Mouse (Mus musculus) forebrain, postnatal 0 days (tissue): Measurements from ENCODE around the gene Olfr55. TPM values are rescaled to one million over a fixed set of nuclear protein-coding genes. Genes with fewer than 3 reads are reported as not detected.
"Not testable (repeated sequence)": the region's sequence is repeated elsewhere in the genome, so short reads cannot be mapped to it uniquely, and the experiment has no call there.

Source experiments
- ATAC-seq: fragments of 200-750 bp; cut with Nextera tagmentation; 2 replicates; pipeline ENCODE4 v1.8.0; 2017; ENCODE audit warnings: mild to moderate bottlenecking, moderate library complexity
- DNase-seq: peaks from one replicate; pipeline ENCODE4 v3.0.0-alpha.2; 2015
- H3K27ac ChIP-seq: fragments of 300-500 bp; sonication (generic); 2 replicates; pipeline ENCODE4 v1.5.1; 2014; ENCODE audit warnings: low read depth, mild to moderate bottlenecking, antibody characterized with exemption, low read length, moderate library complexity, mixed read lengths
- H3K27me3 ChIP-seq: fragments of 300-500 bp; sonication (generic); 2 replicates; pipeline ENCODE4 v1.6.1; 2014; ENCODE audit warnings: mild to moderate bottlenecking, low read length, mixed read lengths; ENCODE audit not compliant: insufficient read depth
- H3K36me3 ChIP-seq: fragments of 300-500 bp; sonication (generic); 2 replicates; pipeline ENCODE4 v1.6.1; 2014; ENCODE audit warnings: mild to moderate bottlenecking, moderate library complexity; ENCODE audit not compliant: insufficient read depth
- H3K4me1 ChIP-seq: fragments of 300-500 bp; sonication (generic); 2 replicates; pipeline ENCODE4 v1.6.1; 2014; ENCODE audit warnings: antibody characterized with exemption; ENCODE audit not compliant: insufficient read depth
- H3K4me2 ChIP-seq: fragments of 300-500 bp; sonication (generic); 2 replicates; pipeline ENCODE4 v1.6.1; 2014; ENCODE audit warnings: low read depth, mild to moderate bottlenecking, moderate library complexity
- H3K4me3 ChIP-seq: fragments of 300-500 bp; sonication (generic); 2 replicates; pipeline ENCODE4 v1.5.1; 2014; ENCODE audit warnings: low read depth, low read length, mixed read lengths
- H3K9ac ChIP-seq: fragments of 300-500 bp; sonication (generic); 2 replicates; pipeline ENCODE4 v1.6.1; 2014; ENCODE audit warnings: mild to moderate bottlenecking
- H3K9me3 ChIP-seq: fragments of 300-500 bp; sonication (generic); 2 replicates; pipeline ENCODE4 v1.6.1; 2016; ENCODE audit warnings: low read length
- CTCF ChIP-seq: sonication (generic); IDR thresholded peaks from 2 replicates; pipeline ENCODE4 v1.5.1; 2016; ENCODE audit warnings: antibody characterized with exemption, control low read depth, low read depth
- WGBS: fragments of 180-500 bp; shearing (Covaris S2); extraction: QIAGEN DNeasy Blood & Tissue Kit; methylation state at CpG from one replicate; pipeline ENCODE4 v1.1.7; 2014; 5-methylcytosine and 5-hydroxymethylcytosine counted together
- polyA plus RNA-seq: library from polyadenylated mRNA; unstranded; fragments of >200 nt; fragmentation: Nextera tagmentation; extraction: Ambion mirVana; gene quantifications from 2 replicates; pipeline ENCODE4 v1.2.1, GENCODE M21; 2015
- total RNA-seq: library from RNA; depleted of rRNA; stranded (reverse); fragments of >200 nt; gene quantifications from 2 replicates; pipeline ENCODE4 v1.2.3, GENCODE M21; 2014; rRNA removed

Gene Olfr55
- not detected in 2 replicates for total RNA-seq
- not detected in 2 replicates for polyA plus RNA-seq

DNA sequence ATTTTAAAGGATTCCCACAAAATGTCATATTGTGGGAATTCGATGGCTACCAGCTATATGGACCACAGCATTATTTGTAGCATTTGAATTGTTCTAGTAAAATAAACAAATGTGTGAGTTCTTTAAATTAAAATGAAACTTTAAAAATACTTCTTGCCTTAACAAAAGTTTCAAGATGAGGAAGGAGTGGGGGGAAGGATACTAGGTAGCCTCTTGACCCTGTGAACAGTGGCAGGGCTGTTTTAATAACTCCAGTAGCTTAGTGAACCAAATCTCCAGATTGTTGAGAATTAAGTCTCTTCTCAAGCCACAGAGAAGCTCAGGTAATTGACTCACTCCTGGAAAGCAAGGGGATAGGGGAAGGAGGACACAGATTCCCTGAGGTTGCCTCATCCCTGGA is at the start of gene Olfr55:
Gene Olfr55, plus strand, starts transcription at position 301 of the 400 bp plus-strand sequence.
- not testable (repeated sequence) for DNase-seq, H3K36me3 ChIP-seq, H3K9me3 ChIP-seq, H3K4me3 ChIP-seq, ATAC-seq, H3K9ac ChIP-seq, H3K27ac ChIP-seq, H3K4me1 ChIP-seq, H3K4me2 ChIP-seq, H3K27me3 ChIP-seq
- 76% methylated on average over 1 of the region's 1 CpGs for WGBS

GRCm38 (mm10) chr17:33124546-33124945 is 43.7 kb upstream of the Olfr55 start:
- no peak overlapping the region for H3K4me3 ChIP-seq
- no peak overlapping the region for H3K4me2 ChIP-seq
- no peaks in the 10 kb centered on the region for H3K27me3 ChIP-seq
- H3K9me3 ChIP-seq: no peaks in the 10 kb centered on the region
- H3K27ac ChIP-seq: no peak overlapping the region
- H3K36me3 ChIP-seq: no peaks in the 10 kb centered on the region
- no peak for TF ChIP-seq CTCF
- H3K4me1 ChIP-seq: no peaks in the 10 kb centered on the region
- H3K9ac ChIP-seq: no peak overlapping the region
- ATAC-seq (no peak), DNase-seq (no peak)

DNA sequence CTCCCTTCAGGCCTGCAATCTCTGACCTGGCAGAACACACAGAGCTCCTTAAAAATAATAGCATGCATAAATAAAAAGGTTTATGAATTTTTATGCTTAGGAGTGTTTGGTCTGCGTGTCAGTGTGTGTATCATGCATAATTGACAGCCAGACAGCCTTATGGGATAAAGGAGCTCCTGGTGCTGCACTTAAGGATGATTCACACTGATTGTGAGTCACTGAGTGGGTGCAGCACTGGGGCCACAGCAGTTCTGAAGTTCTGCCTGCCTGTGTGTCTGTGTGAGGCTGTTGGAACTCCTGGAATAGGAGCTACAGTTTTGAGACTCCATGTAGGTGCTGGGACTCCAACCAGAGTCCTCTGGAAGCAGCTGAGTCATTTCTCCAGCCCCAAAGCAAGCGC is 42.0 kb upstream of the Olfr55 start:
- Histone ChIP-seq H3K4me2 (no peak overlapping the region), H3K4me1 (no peaks in the 10 kb centered on the region), H3K9ac (no peak overlapping the region), H3K27me3 (no peaks in the 10 kb centered on the region), H3K4me3 (no peak overlapping the region), H3K27ac (no peak overlapping the region), H3K36me3 (no peaks in the 10 kb centered on the region), H3K9me3 (no peaks in the 10 kb centered on the region)
- WGBS: 71% methylated on average over 2 of the region's 2 CpGs
- TF ChIP-seq CTCF: no peak
- DNase-seq: no peak
- no peak for ATAC-seq

- H3K36me3 ChIP-seq: no peaks in the 10 kb centered on the region
- H3K27ac ChIP-seq: no peak within 1 kb of the TSS
- WGBS: 83% methylated on average over 18 of the region's 18 CpGs
- DNase-seq: no peak
- TF ChIP-seq CTCF: no peak
- H3K4me3 ChIP-seq: no peak within 1 kb of the TSS
- H3K4me1 ChIP-seq: no peaks in the 10 kb centered on the region
- H3K4me2 ChIP-seq: no peak within 1 kb of the TSS
- no peak for ATAC-seq
- no peak within 1 kb of the TSS for H3K9ac ChIP-seq
- H3K27me3 ChIP-seq: no peaks in the 10 kb centered on the region
- peaks cover 4% of the 10 kb centered on the region; the same call in 1 of the 2 replicates for H3K9me3 ChIP-seq
Measured at GRCm38 (mm10) chr17:33139261-33139820, 28.9 kb upstream of the Olfr55 start, which contains the start of gene Morc2b. TSS of gene Morc2b (minus strand) at chr17:33139683.

- H3K9me3 ChIP-seq, ATAC-seq, H3K27me3 ChIP-seq, H3K36me3 ChIP-seq, H3K4me2 ChIP-seq, DNase-seq, H3K27ac ChIP-seq, H3K4me3 ChIP-seq, H3K9ac ChIP-seq, H3K4me1 ChIP-seq: not testable (repeated sequence)
- no CpG with 5 or more reads among the region's 2 CpGs for WGBS
Measured at GRCm38 (mm10) chr17:33191002-33191401, 22.8 kb downstream of the Olfr55 start, which contains the start of gene Olfr239. TSS of gene Olfr239 (plus strand) at chr17:33191302.

DNA sequence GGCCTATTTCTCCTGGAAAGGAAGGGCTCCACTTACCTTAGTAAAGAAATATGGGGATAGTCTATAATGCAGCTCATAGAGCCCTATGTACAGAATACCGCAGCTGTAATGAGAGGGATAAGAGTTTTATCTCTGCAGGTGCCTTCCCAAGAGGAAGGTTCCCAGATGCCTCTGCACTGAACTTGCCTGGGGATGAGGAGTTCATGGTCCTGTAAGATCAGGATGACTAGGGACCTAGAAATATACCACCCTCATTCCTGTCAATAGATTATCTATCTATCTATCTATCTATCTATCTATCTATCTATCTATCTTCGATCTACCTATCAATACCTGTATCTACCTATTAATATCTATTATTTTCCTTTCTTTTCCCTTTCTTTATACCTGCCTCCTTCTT is 53.3 kb downstream of the Olfr55 start, which contains the start of gene Olfr1564:
Gene Olfr1564, minus strand, starts transcription at position 101 of the 400 bp plus-strand sequence.
- ATAC-seq: no peak
- Histone ChIP-seq H3K4me1 (no peaks in the 10 kb centered on the region), H3K9ac (no peak within 1 kb of the TSS), H3K36me3 (no peaks in the 10 kb centered on the region), H3K4me3 (no peak within 1 kb of the TSS), H3K4me2 (no peak within 1 kb of the TSS), H3K27ac (no peak within 1 kb of the TSS), H3K9me3 (peaks cover 7% of the 10 kb centered on the region; the same call in 1 of the 2 replicates), H3K27me3 (no peaks in the 10 kb centered on the region)
- no peak for TF ChIP-seq CTCF
- no peak for DNase-seq
- 81% methylated on average over 2 of the region's 2 CpGs for WGBS

Other genes starting within 250 kb of the Olfr55 start
- 6.9 and 7.1 TPM in 2 replicates for gene Cyp4f13, start 221.0 kb upstream of the Olfr55 start, total RNA-seq
- gene Cyp4f13, start 221.0 kb upstream of the Olfr55 start, polyA plus RNA-seq: 6.9 and 7.8 TPM in 2 replicates
- 6.9 and 10.1 TPM in 2 replicates for gene Zfp472, start 202.6 kb upstream of the Olfr55 start, total RNA-seq
- 6.8 and 7.5 TPM in 2 replicates for gene Zfp472, start 202.6 kb upstream of the Olfr55 start, polyA plus RNA-seq
- gene Zfp952, start 175.3 kb upstream of the Olfr55 start, total RNA-seq: 19.3 and 19.7 TPM in 2 replicates
- 9.0 and 12.3 TPM in 2 replicates for gene Zfp952, start 175.3 kb upstream of the Olfr55 start, polyA plus RNA-seq
- gene Zfp763, start 135.0 kb upstream of the Olfr55 start, total RNA-seq: 24.3 and 28.5 TPM in 2 replicates
- 15.4 and 19.9 TPM in 2 replicates for gene Zfp763, start 135.0 kb upstream of the Olfr55 start, polyA plus RNA-seq
- not detected in 2 replicates for gene 4921501E09Rik, start 100.4 kb upstream of the Olfr55 start, total RNA-seq
- gene 4921501E09Rik, start 100.4 kb upstream of the Olfr55 start, polyA plus RNA-seq: not detected in 2 replicates
- gene Zfp563, start 79.1 kb upstream of the Olfr55 start, total RNA-seq: 28.5 and 30.6 TPM in 2 replicates
- gene Zfp563, start 79.1 kb upstream of the Olfr55 start, polyA plus RNA-seq: 9.5 and 11.0 TPM in 2 replicates
- 0.15 and 0.90 TPM in 2 replicates for gene Morc2b, start 28.8 kb upstream of the Olfr55 start, total RNA-seq
- 0.07 and 0.20 TPM in 2 replicates for gene Morc2b, start 28.8 kb upstream of the Olfr55 start, polyA plus RNA-seq
- not detected in 2 replicates for gene Olfr239, start 22.9 kb downstream of the Olfr55 start, total RNA-seq
- gene Olfr239, start 22.9 kb downstream of the Olfr55 start, polyA plus RNA-seq: not detected in 2 replicates
- 0.23 TPM in 1 of 2 replicates, not detected in the other for gene Olfr1564, start 53.2 kb downstream of the Olfr55 start, total RNA-seq
- gene Olfr1564, start 53.2 kb downstream of the Olfr55 start, polyA plus RNA-seq: not detected in 2 replicates
- 29.3 and 29.6 TPM in 2 replicates for gene Zfp955a, start 86.7 kb downstream of the Olfr55 start, total RNA-seq
- 18.5 and 19.7 TPM in 2 replicates for gene Zfp955a, start 86.7 kb downstream of the Olfr55 start, polyA plus RNA-seq
- not detected in 2 replicates for gene Olfr63, start 96.2 kb downstream of the Olfr55 start, total RNA-seq
- gene Olfr63, start 96.2 kb downstream of the Olfr55 start, polyA plus RNA-seq: 0.01 and 0.02 TPM in 2 replicates
- gene Zfp955b, start 121.1 kb downstream of the Olfr55 start, total RNA-seq: 25.3 and 33.4 TPM in 2 replicates
- 12.7 and 14.0 TPM in 2 replicates for gene Zfp955b, start 121.1 kb downstream of the Olfr55 start, polyA plus RNA-seq
- gene Zfp81, start 190.4 kb downstream of the Olfr55 start, total RNA-seq: 38.2 and 40.5 TPM in 2 replicates
- 21.5 and 31.5 TPM in 2 replicates for gene Zfp81, start 190.4 kb downstream of the Olfr55 start, polyA plus RNA-seq
- 12.3 and 15.5 TPM in 2 replicates for gene Zfp101, start 226.2 kb downstream of the Olfr55 start, total RNA-seq
- 8.6 and 10.2 TPM in 2 replicates for gene Zfp101, start 226.2 kb downstream of the Olfr55 start, polyA plus RNA-seq